Mouse (Mus musculus): ENCODE data around the gene Car9.
"Not testable (repeated sequence)": the region's sequence is repeated elsewhere in the genome, so short reads cannot be mapped to it uniquely, and the experiment has no call there.

GRCm38 (mm10) chr4:43551854-43552253, 45.1 kb downstream of the Car9 start:
- not testable (repeated sequence) for TF ChIP-seq POLR2A (IDR thresholded peaks at IDR 0.05; ENCODE audit: extremely low read depth, insufficient read depth, low read length); CTCF (IDR thresholded peaks at IDR 0.05; ENCODE audit: low read depth, low read length)
